Mouse (Mus musculus) limb, embryonic 14.5 days (tissue): ENCODE measurements around the gene Megf8. TPM values are rescaled to one million over a fixed set of nuclear protein-coding genes. Genes with fewer than 3 reads are reported as not detected.

Experiments used
- ATAC-seq: fragments of 200-750 bp; cut with Nextera tagmentation; 2 replicates; pipeline ENCODE4 v1.8.0; 2017; ENCODE audit warnings: low read depth, moderate number of reproducible peaks, moderate TSS enrichment; ENCODE audit not compliant: low FRiP score
- DNase-seq: peaks from one replicate; pipeline ENCODE4 v3.0.0-alpha.2; 2015; ENCODE audit warnings: low spot score
- H3K27ac ChIP-seq: fragments of 300-500 bp; sonication (generic); replicated peaks from 2 replicates; pipeline ENCODE4 v1.5.1; 2014; ENCODE audit warnings: low read depth, mild to moderate bottlenecking, low read length, moderate library complexity, mixed read lengths
- H3K27me3 ChIP-seq: fragments of 300-500 bp; sonication (generic); 2 replicates; pipeline ENCODE4 v1.6.1; 2014; ENCODE audit warnings: low read length, mixed read lengths; ENCODE audit not compliant: control insufficient read depth, insufficient read depth
- H3K36me3 ChIP-seq: fragments of 300-500 bp; sonication (generic); 2 replicates; pipeline ENCODE4 v1.6.1; 2014; ENCODE audit warnings: mild to moderate bottlenecking, low read length, moderate library complexity, mixed read lengths; ENCODE audit not compliant: control insufficient read depth, insufficient read depth
- H3K4me1 ChIP-seq: fragments of 300-500 bp; sonication (generic); 2 replicates; pipeline ENCODE4 v1.6.1; 2014; ENCODE audit warnings: antibody characterized with exemption, low read length, mixed read lengths; ENCODE audit not compliant: control insufficient read depth, insufficient read depth
- H3K4me2 ChIP-seq: fragments of 300-500 bp; sonication (generic); replicated peaks from 2 replicates; pipeline ENCODE4 v1.6.1; 2014; ENCODE audit warnings: low read depth, mild to moderate bottlenecking, low read length, moderate library complexity; ENCODE audit not compliant: severe bottlenecking
- H3K4me3 ChIP-seq: fragments of 300-500 bp; sonication (generic); replicated peaks from 2 replicates; pipeline ENCODE4 v1.5.1; 2014; ENCODE audit warnings: low read length
- H3K9ac ChIP-seq: fragments of 300-500 bp; sonication (generic); 2 replicates; pipeline ENCODE4 v1.6.1; 2014; ENCODE audit warnings: mild to moderate bottlenecking, low read depth, low read length, moderate library complexity; ENCODE audit not compliant: severe bottlenecking
- H3K9me3 ChIP-seq: fragments of 300-500 bp; sonication (generic); 2 replicates; pipeline ENCODE4 v1.6.1; 2016; ENCODE audit warnings: low read length; ENCODE audit not compliant: control insufficient read depth
- POLR2A ChIP-seq: fragments of 200-500 bp; IDR thresholded peaks from 2 replicates; pipeline ENCODE4 v1.8.0; 2012; ENCODE audit warnings: inconsistent platforms, mild to moderate bottlenecking, moderate library complexity, borderline replicate concordance; ENCODE audit not compliant: insufficient read depth, insufficient read length; ENCODE audit errors: extremely low read depth
- WGBS: fragments of 180-500 bp; shearing (Covaris S2); extraction: QIAGEN DNeasy Blood & Tissue Kit; methylation state at CpG from one replicate; pipeline ENCODE4 v1.1.7; 2014; 5-methylcytosine and 5-hydroxymethylcytosine counted together
- polyA plus RNA-seq, 2 experiments: library from polyadenylated mRNA; depleted of rRNA in 1 of 2; stranded (reverse) in 1 of 2; unstranded in 1 of 2; fragments of >200 nt; fragmentation: Nextera tagmentation in 1 of 2; extraction: Ambion mirVana in 1 of 2; gene quantifications; 2 replicates each; pipeline versions ENCODE4 v1.2.1 to v1.2.3; 2012 to 2014

Gene Megf8
- polyA plus RNA-seq, 2 experiments: 16.5 to 45.1 TPM

GRCm38 (mm10) chr7:25281166-25281733, 35.7 kb upstream of the Megf8 start:
- Histone ChIP-seq H3K4me1 (peaks cover 42% of the 10 kb centered on the region), H3K27me3 (no peaks in the 10 kb centered on the region), H3K4me2 (peak overlapping the region; percentile 97), H3K4me3 (peak overlapping the region; percentile 85), H3K9ac (0 out of 2 replicates have a peak overlapping the region, but pooled peaks have one; percentile 18), H3K9me3 (no peaks in the 10 kb centered on the region), H3K36me3 (peaks cover 20% of the 10 kb centered on the region), H3K27ac (peak overlapping the region; percentile 99)
- 12% methylated on average over 12 of the region's 12 CpGs for WGBS
- ATAC-seq (no peak), DNase-seq (no peak)
- TF ChIP-seq POLR2A: no peak

GRCm38 (mm10) chr7:25281734-25282601, 35.0 kb upstream of the Megf8 start:
- Histone ChIP-seq H3K27me3 (no peaks in the 10 kb centered on the region), H3K4me1 (peaks cover 35% of the 10 kb centered on the region), H3K9me3 (no peaks in the 10 kb centered on the region), H3K4me2 (peak overlapping the region; percentile 97), H3K9ac (peak overlapping the region; percentile 78), H3K27ac (peak overlapping the region; percentile 99), H3K36me3 (peaks cover 27% of the 10 kb centered on the region), H3K4me3 (peak overlapping the region; percentile 85)
- peak; percentile 75 for ATAC-seq
- 0% methylated on average over 63 of the region's 108 CpGs for WGBS
- peak; percentile 65; the same call in 1 of the 2 replicates for TF ChIP-seq POLR2A
- DNase-seq: peak; percentile 96

GRCm38 (mm10) chr7:25282731-25283211, 34.2 kb upstream of the Megf8 start:
- H3K27ac ChIP-seq: peak overlapping the region; percentile 99
- no peaks in the 10 kb centered on the region for H3K27me3 ChIP-seq
- peaks cover 35% of the 10 kb centered on the region for H3K36me3 ChIP-seq
- peak overlapping the region; percentile 97 for H3K4me2 ChIP-seq
- DNase-seq (peak; percentile 32), ATAC-seq (no peak)
- WGBS: under 1% methylated on average over 28 of the region's 36 CpGs
- H3K4me3 ChIP-seq: peak overlapping the region; percentile 85
- peaks cover 28% of the 10 kb centered on the region for H3K4me1 ChIP-seq
- H3K9ac ChIP-seq: peak overlapping the region; percentile 78
- no peaks in the 10 kb centered on the region for H3K9me3 ChIP-seq
- TF ChIP-seq POLR2A: no peak

GRCm38 (mm10) chr7:25283637-25284036, 33.3 kb upstream of the Megf8 start:
- WGBS: 13% methylated on average over 5 of the region's 5 CpGs

GRCm38 (mm10) chr7:25284171-25284570, 32.8 kb upstream of the Megf8 start:
- ATAC-seq (no peak), DNase-seq (no peak)
- H3K36me3 ChIP-seq: peaks cover 49% of the 10 kb centered on the region

More at GRCm38 (mm10) chr7:25283637-25284036, 33.3 kb upstream of the Megf8 start:
- no peaks in the 10 kb centered on the region for H3K27me3 ChIP-seq
- no peak for ATAC-seq
- H3K9me3 ChIP-seq: no peaks in the 10 kb centered on the region
- H3K4me3 ChIP-seq: peak overlapping the region; percentile 85
- H3K4me1 ChIP-seq: peaks cover 27% of the 10 kb centered on the region
- peak overlapping the region; percentile 78 for H3K9ac ChIP-seq
- peak overlapping the region; percentile 97 for H3K4me2 ChIP-seq
- no peak for TF ChIP-seq POLR2A
- peak; percentile 27 for DNase-seq
- peak overlapping the region; percentile 99 for H3K27ac ChIP-seq
- H3K36me3 ChIP-seq: peaks cover 44% of the 10 kb centered on the region

More at GRCm38 (mm10) chr7:25284171-25284570, 32.8 kb upstream of the Megf8 start:
- Histone ChIP-seq H3K4me1 (peaks cover 27% of the 10 kb centered on the region), H3K4me3 (peak overlapping the region; percentile 85), H3K9ac (peak overlapping the region; percentile 78), H3K27ac (no peak overlapping the region; the same call in 1 of the 2 replicates), H3K4me2 (peak overlapping the region; percentile 97), H3K9me3 (no peaks in the 10 kb centered on the region), H3K27me3 (no peaks in the 10 kb centered on the region)
- no peak for TF ChIP-seq POLR2A
- WGBS: 66% methylated on average over 2 of the region's 2 CpGs
